Mouse (Mus musculus): ENCODE results near the gene Pard6b.

- no peak for TF ChIP-seq CTCF (IDR thresholded peaks at IDR 0.05; ENCODE audit: insufficient read depth, low read depth, low read length)
- TF ChIP-seq POLR2A (IDR thresholded peaks at IDR 0.05; ENCODE audit: insufficient read depth, low read depth, low read length): no peak
Measured at GRCm38 (mm10) chr2:168120906-168121305, 40.1 kb downstream of the Pard6b start.

All from olfactory bulb, adult 2 months (tissue).